Mouse (Mus musculus) embryonic facial prominence, embryonic 11.5 days (tissue): Measurements from ENCODE around the gene Olfr523. TPM values are rescaled to one million over a fixed set of nuclear protein-coding genes. Genes with fewer than 3 reads are reported as not detected.
A peak's percentile ranks its signal among the peaks of the same experiment; 100 is the strongest.

Source experiments
- ATAC-seq: fragments of 200-750 bp; cut with Nextera tagmentation; replicated peaks from 2 replicates; pipeline ENCODE4 v1.8.0; 2017; ENCODE audit warnings: low read depth; ENCODE audit not compliant: insufficient number of reproducible peaks, low FRiP score, low TSS enrichment
- DNase-seq: peaks from one replicate; pipeline ENCODE4 v3.0.0-alpha.2; 2015; ENCODE audit warnings: low spot score
- H3K27ac ChIP-seq: fragments of 300-500 bp; sonication (generic); replicated peaks from 2 replicates; pipeline ENCODE4 v1.5.1; 2014; ENCODE audit warnings: mild to moderate bottlenecking, low read depth, low read length, control low read depth
- H3K27me3 ChIP-seq: fragments of 300-500 bp; sonication (generic); 2 replicates; pipeline ENCODE4 v1.6.1; 2014; ENCODE audit warnings: mild to moderate bottlenecking, low read length, moderate library complexity, mixed read lengths; ENCODE audit not compliant: control insufficient read depth, insufficient read depth
- H3K36me3 ChIP-seq: fragments of 300-500 bp; sonication (generic); replicated peaks from 2 replicates; pipeline ENCODE4 v1.6.1; 2014; ENCODE audit warnings: low read depth, mild to moderate bottlenecking, low read length, moderate library complexity, mixed read lengths; ENCODE audit not compliant: control insufficient read depth, insufficient read depth
- H3K4me1 ChIP-seq: fragments of 300-500 bp; sonication (generic); 2 replicates; pipeline ENCODE4 v1.6.1; 2014; ENCODE audit warnings: low read length, mixed read lengths; ENCODE audit not compliant: control insufficient read depth, insufficient read depth
- H3K4me2 ChIP-seq: fragments of 300-500 bp; sonication (generic); 2 replicates; pipeline ENCODE4 v1.6.1; 2014; ENCODE audit warnings: low read depth, mild to moderate bottlenecking, control low read depth, low read length, moderate library complexity
- H3K4me3 ChIP-seq: fragments of 300-500 bp; sonication (generic); 2 replicates; pipeline ENCODE4 v1.5.1; 2014; ENCODE audit warnings: low read depth, low read length, control low read depth
- H3K9ac ChIP-seq: fragments of 300-500 bp; sonication (generic); replicated peaks from 2 replicates; pipeline ENCODE4 v1.6.1; 2014; ENCODE audit warnings: mild to moderate bottlenecking, control low read depth, low read length
- H3K9me3 ChIP-seq: fragments of 300-500 bp; sonication (generic); replicated peaks from 2 replicates; pipeline ENCODE4 v1.6.1; 2016; ENCODE audit warnings: mild to moderate bottlenecking, low read length, inconsistent platforms, mixed read lengths; ENCODE audit not compliant: control insufficient read depth
- WGBS: fragments of 180-500 bp; shearing (Covaris S2); extraction: QIAGEN DNeasy Blood & Tissue Kit; methylation state at CpG from one replicate; pipeline ENCODE4 v1.1.7; 2014; 5-methylcytosine and 5-hydroxymethylcytosine counted together
- polyA plus RNA-seq: library from polyadenylated mRNA; unstranded; fragments of >200 nt; fragmentation: Nextera tagmentation; extraction: Ambion mirVana; gene quantifications from 2 replicates; pipeline ENCODE4 v1.2.1, GENCODE M21; 2014

Gene Olfr523
- polyA plus RNA-seq, 1 experiment from 2014 or later, result not detected

GRCm38 (mm10) chr7:140184206-140184605 lies 11.2 kb downstream of the Olfr523 start:
- WGBS, result 82% methylated on average over 4 of the region's 4 CpGs
- no peaks in the 10 kb centered on the region for H3K9me3 ChIP-seq
- no peaks in the 10 kb centered on the region for H3K4me1 ChIP-seq
- no peak for DNase-seq
- no peak overlapping the region for H3K4me3 ChIP-seq
- no peaks in the 10 kb centered on the region for H3K27me3 ChIP-seq
- H3K9ac ChIP-seq, result no peak overlapping the region
- no peak overlapping the region for H3K27ac ChIP-seq
- H3K4me2 ChIP-seq, result no peak overlapping the region
- ATAC-seq, result no peak
- no peaks in the 10 kb centered on the region for H3K36me3 ChIP-seq

GRCm38 (mm10) chr7:140186646-140187620 lies 13.9 kb downstream of the Olfr523 start:
- no peak for ATAC-seq
- H3K4me1 ChIP-seq, result no peaks in the 10 kb centered on the region

GRCm38 (mm10) chr7:140187721-140188390 lies 14.8 kb downstream of the Olfr523 start:
- no peaks in the 10 kb centered on the region for H3K9me3 ChIP-seq
- H3K36me3 ChIP-seq, result no peaks in the 10 kb centered on the region
- no peak overlapping the region for H3K4me3 ChIP-seq
- DNase-seq (no peak), ATAC-seq (no peak)
- H3K9ac ChIP-seq, result no peak overlapping the region
- H3K27me3 ChIP-seq, result no peaks in the 10 kb centered on the region
- H3K4me2 ChIP-seq, result no peak overlapping the region
- no peak overlapping the region for H3K27ac ChIP-seq
- whole genome bisulfite sequencing, result 82% methylated on average over 7 of the region's 7 CpGs
- H3K4me1 ChIP-seq, result no peaks in the 10 kb centered on the region

More at GRCm38 (mm10) chr7:140186646-140187620, 13.9 kb downstream of the Olfr523 start:
- Histone ChIP-seq H3K36me3 (no peaks in the 10 kb centered on the region), H3K27ac (no peak overlapping the region), H3K9ac (no peak overlapping the region), H3K4me2 (no peak overlapping the region), H3K27me3 (no peaks in the 10 kb centered on the region), H3K4me3 (no peak overlapping the region), H3K9me3 (no peaks in the 10 kb centered on the region)
- 61% methylated on average over 18 of the region's 18 CpGs for WGBS
- no peak for DNase-seq

GRCm38 (mm10) chr7:140188391-140189328 lies 15.6 kb downstream of the Olfr523 start:
- Histone ChIP-seq H3K4me3 (no peak overlapping the region), H3K36me3 (no peaks in the 10 kb centered on the region), H3K9me3 (no peaks in the 10 kb centered on the region), H3K9ac (no peak overlapping the region), H3K4me1 (no peaks in the 10 kb centered on the region), H3K27me3 (no peaks in the 10 kb centered on the region), H3K27ac (no peak overlapping the region), H3K4me2 (no peak overlapping the region)
- no peak for ATAC-seq
- peak; percentile 66 for DNase-seq
- 58% methylated on average over 4 of the region's 4 CpGs for WGBS

GRCm38 (mm10) chr7:140190435-140190834 lies 17.4 kb downstream of the Olfr523 start:
- ATAC-seq (no peak), DNase-seq (no peak)
- Histone ChIP-seq H3K9me3 (no peaks in the 10 kb centered on the region), H3K9ac (no peak overlapping the region), H3K27ac (no peak overlapping the region), H3K36me3 (no peaks in the 10 kb centered on the region), H3K4me3 (no peak overlapping the region), H3K27me3 (no peaks in the 10 kb centered on the region), H3K4me1 (no peaks in the 10 kb centered on the region), H3K4me2 (no peak overlapping the region)
- WGBS, result 86% methylated on average over 1 of the region's 1 CpGs

GRCm38 (mm10) chr7:140192445-140192844 lies 19.4 kb downstream of the Olfr523 start:
- no peaks in the 10 kb centered on the region for H3K36me3 ChIP-seq
- ATAC-seq, result no peak
- 59% methylated on average over 2 of the region's 2 CpGs for WGBS
- no peaks in the 10 kb centered on the region for H3K4me1 ChIP-seq
- H3K9me3 ChIP-seq, result no peaks in the 10 kb centered on the region
- H3K4me2 ChIP-seq, result no peak overlapping the region
- H3K27ac ChIP-seq, result no peak overlapping the region
- no peaks in the 10 kb centered on the region for H3K27me3 ChIP-seq
- no peak for DNase-seq
- no peak overlapping the region for H3K4me3 ChIP-seq
- H3K9ac ChIP-seq, result no peak overlapping the region

- WGBS, result 89% methylated on average over 2 of the region's 2 CpGs
- no peaks in the 10 kb centered on the region for H3K27me3 ChIP-seq
Measured at GRCm38 (mm10) chr7:140192851-140193250, 19.8 kb downstream of the Olfr523 start.

More at GRCm38 (mm10) chr7:140192851-140193250, 19.8 kb downstream of the Olfr523 start:
- Histone ChIP-seq H3K27ac (no peak overlapping the region), H3K36me3 (no peaks in the 10 kb centered on the region), H3K9ac (no peak overlapping the region), H3K4me1 (no peaks in the 10 kb centered on the region), H3K4me2 (no peak overlapping the region), H3K4me3 (no peak overlapping the region), H3K9me3 (no peaks in the 10 kb centered on the region)
- ATAC-seq (no peak), DNase-seq (no peak)
